Mouse (Mus musculus): Measurements from ENCODE around the gene 6820408C15Rik. TPM values are rescaled to one million over a fixed set of nuclear protein-coding genes. Genes with fewer than 3 reads are reported as not detected.

Gene 6820408C15Rik
- total RNA-seq (2023) = under 1 TPM in 1 of 2 experiments, not detected in 1; 0.31 TPM

GRCm38 (mm10) chr2:152415287-152415686, at the start of gene 6820408C15Rik:
TSS of gene 6820408C15Rik (plus strand) at chr2:152415587.

GRCm38 (mm10) chr2:152376345-152376741, 39.0 kb upstream of the 6820408C15Rik start, which contains the start of gene Nrsn2:
TSS of gene Nrsn2 (minus strand) at chr2:152376638.

GRCm38 (mm10) chr2:152397680-152398435, 17.5 kb upstream of the 6820408C15Rik start, which contains the start of gene Sox12:
TSS of gene Sox12 (minus strand) at chr2:152398063.

GRCm38 (mm10) chr2:152414591-152415165, 709 bp upstream of the 6820408C15Rik start, which contains the start of gene Zcchc3:
TSS of gene Zcchc3 (minus strand) at chr2:152415027.

GRCm38 (mm10) chr2:152464570-152465150, 49.3 kb downstream of the 6820408C15Rik start, which contains the start of gene Defb23:
TSS of gene Defb23 (minus strand) at chr2:152464620.

GRCm38 (mm10) chr2:152476763-152477162, 61.4 kb downstream of the 6820408C15Rik start, which contains the start of gene Defb20:
TSS of gene Defb20 (plus strand) at chr2:152477063.

GRCm38 (mm10) chr2:152490038-152490437, 74.7 kb downstream of the 6820408C15Rik start, which contains the start of gene Defb22:
TSS of gene Defb22 (minus strand) at chr2:152490138.

Other genes with a start within 250 kb of the 6820408C15Rik start
- gene Csnk2a1, start 188.7 kb upstream of the 6820408C15Rik start, total RNA-seq (2023) = 10 to 100 TPM; 57.8 to 58.7 TPM
- 10 to 100 TPM; 77.3 to 78.6 TPM for gene Tbc1d20, start 121.8 kb upstream of the 6820408C15Rik start, total RNA-seq (2023)
- gene Rbck1, start 82.9 kb upstream of the 6820408C15Rik start, total RNA-seq (2023) = 10 to 100 TPM; 77.5 to 83.0 TPM
- gene Trib3, start 71.6 kb upstream of the 6820408C15Rik start, total RNA-seq (2023) = 1 to 10 TPM; 2.9 to 4.0 TPM
- not detected for gene Nrsn2, start 38.9 kb upstream of the 6820408C15Rik start, total RNA-seq (2023)
- gene Sox12, start 17.5 kb upstream of the 6820408C15Rik start, total RNA-seq (2023) = 1 to 10 TPM in 1 of 2 experiments, under 1 TPM in 1; 0.77 to 1.5 TPM
- gene Zcchc3, start 560 bp upstream of the 6820408C15Rik start, total RNA-seq (2023) = 1 to 10 TPM; 1.9 TPM
- gene Defb23, start 49.0 kb downstream of the 6820408C15Rik start, total RNA-seq (2023) = not detected
- not detected for gene Defb20, start 61.5 kb downstream of the 6820408C15Rik start, total RNA-seq (2023)
- not detected for gene Defb22, start 74.6 kb downstream of the 6820408C15Rik start, total RNA-seq (2023)
- not detected for gene Defb26, start 96.1 kb downstream of the 6820408C15Rik start, total RNA-seq (2023)
- gene Defb28, start 102.7 kb downstream of the 6820408C15Rik start, total RNA-seq (2023) = not detected
- gene Defb29, start 124.5 kb downstream of the 6820408C15Rik start, total RNA-seq (2023) = not detected
- gene Gm17416, start 153.8 kb downstream of the 6820408C15Rik start, total RNA-seq (2023) = not detected
- not detected for gene Defb21, start 157.2 kb downstream of the 6820408C15Rik start, total RNA-seq (2023)
- not detected for gene Defb19, start 164.7 kb downstream of the 6820408C15Rik start, total RNA-seq (2023)
- not detected for gene Defb45, start 183.8 kb downstream of the 6820408C15Rik start, total RNA-seq (2023)
- gene Defb36, start 188.7 kb downstream of the 6820408C15Rik start, total RNA-seq (2023) = not detected
- gene Defb25, start 207.5 kb downstream of the 6820408C15Rik start, total RNA-seq (2023) = 1 to 10 TPM in 1 of 2 experiments, not detected in 1; 1.7 TPM
- 10 to 100 TPM; 10.2 to 11.2 TPM for gene Rem1, start 211.4 kb downstream of the 6820408C15Rik start, total RNA-seq (2023)

All from neutrophil, adult 59 days (primary cell).